Mouse (Mus musculus): ENCODE results near the gene Lgr5. TPM values are rescaled to one million over a fixed set of nuclear protein-coding genes. Genes with fewer than 3 reads are reported as not detected.
A peak's percentile ranks its signal among the peaks of the same experiment; 100 is the strongest.

The Lgr5 gene
- total and polyA plus RNA-seq, 2 experiments: 3.4 to 3.6 TPM

DNA sequence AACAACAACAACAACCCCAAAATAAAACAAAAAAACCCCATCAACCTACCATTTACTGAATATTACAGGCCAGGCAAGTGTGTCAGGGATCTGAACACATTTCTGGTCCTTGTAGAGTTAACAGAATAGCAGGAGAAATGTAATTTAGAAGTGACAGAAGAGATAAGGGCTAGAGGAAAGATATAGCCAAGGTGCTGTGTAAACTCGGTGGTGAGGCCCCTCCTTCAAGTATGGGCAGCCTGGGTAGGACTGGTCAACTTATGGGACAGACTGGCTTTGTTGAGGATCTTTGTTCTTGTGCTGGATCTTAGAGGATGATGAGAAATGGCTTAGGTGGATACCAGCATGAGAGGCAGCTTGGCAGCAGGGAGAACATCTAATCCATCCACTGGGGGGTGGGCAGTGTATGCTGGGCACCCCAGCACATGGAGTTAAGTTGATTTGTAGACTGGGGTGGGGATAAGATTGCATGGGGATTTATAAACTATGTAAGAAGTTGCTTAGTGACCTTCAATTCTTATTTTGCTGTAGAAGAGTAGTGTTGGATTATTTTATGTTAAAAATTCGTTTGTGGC, 32.3 kb downstream of the Lgr5 start:
- no peaks in the 10 kb centered on the region; the same call in 1 of the 2 replicates for H3K79me2 ChIP-seq (ENCODE audit: control insufficient read depth, insufficient read depth, low read length)
- TF ChIP-seq POLR2A (IDR thresholded peaks at IDR 0.05; ENCODE audit: extremely low read depth, insufficient read depth, low read length) (no peak), CTCF (IDR thresholded peaks at IDR 0.05; ENCODE audit: low read depth, low read length) (no peak)
- no peak overlapping the region for H3K4me3 ChIP-seq (ENCODE audit: insufficient read depth, low read depth, low read length)
- H3K36me3 ChIP-seq (ENCODE audit: control insufficient read depth, insufficient read depth, low read length): no peaks in the 10 kb centered on the region
- no peaks in the 10 kb centered on the region for H3K4me1 ChIP-seq (ENCODE audit: control insufficient read depth, insufficient read depth, low read length)
- H3K27me3 ChIP-seq (ENCODE audit: control insufficient read depth, insufficient read depth, low read length): no peaks in the 10 kb centered on the region
- 35% methylated on average over 2 of the region's 2 CpGs for WGBS
- H3K9ac ChIP-seq (ENCODE audit: low read depth, low read length): no peak overlapping the region
- no peak for DNase-seq (ENCODE audit: extremely low read depth, low read depth, low spot score)
- H3K27ac ChIP-seq (replicated peaks; ENCODE audit: insufficient read depth, low read depth, low read length): no peak overlapping the region

DNA sequence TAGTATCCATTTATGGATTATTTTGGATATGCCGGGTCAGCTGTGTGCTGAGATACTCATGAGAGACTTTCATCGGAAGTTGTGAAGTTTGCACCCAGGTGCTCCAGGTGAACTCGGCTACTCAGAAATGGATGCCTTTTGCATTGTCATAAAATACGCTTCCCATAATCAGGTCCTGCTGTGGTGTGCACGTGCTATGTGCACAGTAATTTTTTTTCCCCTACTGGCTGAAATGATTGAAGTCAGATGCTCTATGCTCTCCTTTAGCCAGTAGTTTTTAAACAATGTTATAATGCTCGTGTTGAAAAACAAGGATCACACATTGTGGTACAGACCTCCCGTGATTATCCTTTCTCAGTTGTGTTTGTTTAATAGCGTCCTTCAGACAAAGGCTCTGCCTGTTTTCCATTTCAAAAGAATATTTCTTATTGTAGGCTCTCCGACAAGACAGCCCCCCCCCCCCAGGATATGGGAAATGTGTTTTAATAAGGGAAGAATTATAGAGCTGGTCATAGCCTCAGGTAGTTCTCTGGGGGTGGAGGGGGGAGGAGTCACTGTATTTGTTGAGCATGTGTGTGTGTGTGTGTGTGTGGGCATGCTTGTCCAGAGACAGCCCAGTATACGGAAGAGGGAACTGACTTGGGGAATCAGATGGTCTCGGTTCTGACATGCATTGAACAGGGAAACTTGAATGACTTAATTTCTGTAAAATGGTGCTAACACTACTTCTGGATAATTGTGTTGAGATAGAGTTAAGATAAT, 34.0 kb downstream of the Lgr5 start:
- Histone ChIP-seq H3K4me3 (ENCODE audit: insufficient read depth, low read depth, low read length) (no peak overlapping the region), H3K36me3 (ENCODE audit: control insufficient read depth, insufficient read depth, low read length) (no peaks in the 10 kb centered on the region), H3K79me2 (ENCODE audit: control insufficient read depth, insufficient read depth, low read length) (no peaks in the 10 kb centered on the region; the same call in 1 of the 2 replicates), H3K27ac (replicated peaks; ENCODE audit: insufficient read depth, low read depth, low read length) (no peak overlapping the region), H3K27me3 (ENCODE audit: control insufficient read depth, insufficient read depth, low read length) (no peaks in the 10 kb centered on the region), H3K4me1 (ENCODE audit: control insufficient read depth, insufficient read depth, low read length) (no peaks in the 10 kb centered on the region), H3K9ac (ENCODE audit: low read depth, low read length) (no peak overlapping the region)
- no peak for DNase-seq (ENCODE audit: extremely low read depth, low read depth, low spot score)
- TF ChIP-seq CTCF (IDR thresholded peaks at IDR 0.05; ENCODE audit: low read depth, low read length): no peak
- no peak for TF ChIP-seq POLR2A (IDR thresholded peaks at IDR 0.05; ENCODE audit: extremely low read depth, insufficient read depth, low read length)
- 90% methylated on average over 11 of the region's 11 CpGs for WGBS

DNA sequence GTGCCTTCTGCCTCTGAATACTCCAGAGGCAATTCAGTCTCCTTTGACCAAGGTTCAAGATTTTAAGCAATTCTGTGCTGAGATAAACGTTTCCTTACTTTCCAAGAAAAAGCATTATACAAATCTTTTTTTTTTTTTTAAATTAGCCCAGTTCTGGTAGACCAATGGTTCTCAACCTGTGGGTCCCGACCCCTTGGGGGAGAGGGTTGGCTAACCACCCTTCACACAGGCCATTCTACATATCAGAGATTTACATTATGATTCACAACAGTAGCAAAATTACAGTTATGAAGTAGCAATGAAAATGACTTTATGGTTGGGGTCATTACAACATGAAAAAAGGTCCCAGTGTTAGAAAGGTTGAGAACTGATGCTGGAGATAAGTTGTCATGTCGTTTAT, 36.5 kb downstream of the Lgr5 start:
- Histone ChIP-seq H3K27ac (replicated peaks; ENCODE audit: insufficient read depth, low read depth, low read length) (no peak overlapping the region), H3K4me3 (ENCODE audit: insufficient read depth, low read depth, low read length) (no peak overlapping the region), H3K27me3 (ENCODE audit: control insufficient read depth, insufficient read depth, low read length) (no peaks in the 10 kb centered on the region), H3K79me2 (ENCODE audit: control insufficient read depth, insufficient read depth, low read length) (no peaks in the 10 kb centered on the region; the same call in 1 of the 2 replicates), H3K4me1 (ENCODE audit: control insufficient read depth, insufficient read depth, low read length) (no peaks in the 10 kb centered on the region), H3K36me3 (ENCODE audit: control insufficient read depth, insufficient read depth, low read length) (no peaks in the 10 kb centered on the region), H3K9ac (ENCODE audit: low read depth, low read length) (no peak overlapping the region)
- WGBS: 77% methylated on average over 3 of the region's 3 CpGs
- TF ChIP-seq CTCF (IDR thresholded peaks at IDR 0.05; ENCODE audit: low read depth, low read length) (no peak), POLR2A (IDR thresholded peaks at IDR 0.05; ENCODE audit: extremely low read depth, insufficient read depth, low read length) (no peak)
- no peak for DNase-seq (ENCODE audit: extremely low read depth, low read depth, low spot score)

DNA sequence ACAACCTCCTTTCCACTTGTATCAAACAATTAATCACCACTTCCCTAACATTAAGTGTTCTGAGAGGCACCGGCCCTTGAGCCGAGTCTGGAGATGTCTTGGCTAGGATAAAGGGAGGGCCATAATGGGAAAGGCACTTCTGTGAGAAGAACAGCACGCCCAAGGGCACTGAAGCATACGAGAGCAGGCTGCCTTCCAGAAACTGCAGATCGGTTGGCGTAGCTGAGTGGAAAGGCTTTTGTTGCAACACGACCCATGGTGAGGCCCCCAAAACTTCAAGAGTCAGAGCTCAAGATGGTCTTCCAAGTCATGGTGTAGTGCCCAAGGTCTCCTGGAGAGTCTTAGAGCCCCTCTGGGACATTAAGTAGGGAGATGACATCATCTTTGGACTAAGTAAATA, 37.3 kb downstream of the Lgr5 start:
- TF ChIP-seq CTCF (IDR thresholded peaks at IDR 0.05; ENCODE audit: low read depth, low read length) (no peak), POLR2A (IDR thresholded peaks at IDR 0.05; ENCODE audit: extremely low read depth, insufficient read depth, low read length) (no peak)
- no peak for DNase-seq (ENCODE audit: extremely low read depth, low read depth, low spot score)
- Histone ChIP-seq H3K9ac (ENCODE audit: low read depth, low read length) (no peak overlapping the region), H3K36me3 (ENCODE audit: control insufficient read depth, insufficient read depth, low read length) (no peaks in the 10 kb centered on the region), H3K79me2 (ENCODE audit: control insufficient read depth, insufficient read depth, low read length) (no peaks in the 10 kb centered on the region; the same call in 1 of the 2 replicates), H3K27me3 (ENCODE audit: control insufficient read depth, insufficient read depth, low read length) (no peaks in the 10 kb centered on the region), H3K4me3 (ENCODE audit: insufficient read depth, low read depth, low read length) (no peak overlapping the region), H3K27ac (replicated peaks; ENCODE audit: insufficient read depth, low read depth, low read length) (no peak overlapping the region), H3K4me1 (ENCODE audit: control insufficient read depth, insufficient read depth, low read length) (no peaks in the 10 kb centered on the region)
- 90% methylated on average over 7 of the region's 7 CpGs for WGBS

DNA sequence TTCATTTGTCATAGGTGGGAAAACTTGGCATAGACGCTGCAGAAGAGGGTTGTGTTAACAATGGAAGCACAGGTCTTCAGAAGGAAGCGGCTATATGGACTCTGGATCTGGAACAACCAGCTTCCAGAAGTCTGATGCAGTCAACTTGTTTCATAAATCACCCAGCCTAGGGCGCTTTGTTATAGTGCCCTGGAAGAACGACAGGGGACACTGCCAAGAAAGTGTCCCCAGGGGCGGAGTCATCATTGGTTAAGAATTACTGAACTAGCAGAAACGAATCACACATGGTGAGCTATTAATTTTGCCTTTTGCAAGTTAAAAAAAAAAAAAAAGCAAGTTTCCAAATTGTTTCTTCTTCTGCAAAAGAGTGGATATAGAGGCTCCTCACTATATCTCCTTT, 44.7 kb downstream of the Lgr5 start:
- 83% methylated on average over 6 of the region's 6 CpGs for WGBS
- Histone ChIP-seq H3K4me3 (ENCODE audit: insufficient read depth, low read depth, low read length) (no peak overlapping the region), H3K36me3 (ENCODE audit: control insufficient read depth, insufficient read depth, low read length) (no peaks in the 10 kb centered on the region), H3K4me1 (ENCODE audit: control insufficient read depth, insufficient read depth, low read length) (no peaks in the 10 kb centered on the region), H3K27ac (replicated peaks; ENCODE audit: insufficient read depth, low read depth, low read length) (no peak overlapping the region), H3K79me2 (ENCODE audit: control insufficient read depth, insufficient read depth, low read length) (no peaks in the 10 kb centered on the region), H3K27me3 (ENCODE audit: control insufficient read depth, insufficient read depth, low read length) (no peaks in the 10 kb centered on the region), H3K9ac (ENCODE audit: low read depth, low read length) (no peak overlapping the region)
- TF ChIP-seq POLR2A (IDR thresholded peaks at IDR 0.05; ENCODE audit: extremely low read depth, insufficient read depth, low read length) (no peak), CTCF (IDR thresholded peaks at IDR 0.05; ENCODE audit: low read depth, low read length) (no peak)
- peak; percentile 10 for DNase-seq (ENCODE audit: extremely low read depth, low read depth, low spot score)

DNA sequence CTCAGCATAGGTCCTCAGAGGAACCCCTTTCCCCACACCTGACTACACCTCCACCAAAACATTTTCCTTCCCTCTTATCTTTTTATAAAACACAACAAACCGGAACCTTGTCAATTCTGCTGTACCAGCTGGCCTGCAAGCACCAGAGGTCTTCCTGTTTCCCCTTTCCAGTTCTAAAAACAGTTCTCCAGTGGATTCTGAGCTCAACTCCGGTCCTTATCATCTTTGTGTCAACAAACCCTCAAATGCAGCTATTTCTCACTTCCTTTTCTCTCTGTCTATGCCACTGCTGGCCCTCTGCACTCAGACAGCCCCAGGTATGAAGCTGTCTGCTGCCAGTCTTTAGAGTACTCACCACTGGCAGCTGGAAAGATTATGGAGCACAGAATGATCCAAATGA, 56.8 kb downstream of the Lgr5 start:
- no peaks in the 10 kb centered on the region for H3K79me2 ChIP-seq (ENCODE audit: control insufficient read depth, insufficient read depth, low read length)
- no peaks in the 10 kb centered on the region for H3K36me3 ChIP-seq (ENCODE audit: control insufficient read depth, insufficient read depth, low read length)
- no peak overlapping the region for H3K27ac ChIP-seq (replicated peaks; ENCODE audit: insufficient read depth, low read depth, low read length)
- no peak for TF ChIP-seq CTCF (IDR thresholded peaks at IDR 0.05; ENCODE audit: low read depth, low read length)
- no peak for TF ChIP-seq POLR2A (IDR thresholded peaks at IDR 0.05; ENCODE audit: extremely low read depth, insufficient read depth, low read length)
- H3K27me3 ChIP-seq (ENCODE audit: control insufficient read depth, insufficient read depth, low read length): no peaks in the 10 kb centered on the region
- no peak overlapping the region for H3K9ac ChIP-seq (ENCODE audit: low read depth, low read length)
- no peak for DNase-seq (ENCODE audit: extremely low read depth, low read depth, low spot score)
- no peak overlapping the region for H3K4me3 ChIP-seq (ENCODE audit: insufficient read depth, low read depth, low read length)
- 34% methylated on average over 2 of the region's 2 CpGs for WGBS
- H3K4me1 ChIP-seq (ENCODE audit: control insufficient read depth, insufficient read depth, low read length): no peaks in the 10 kb centered on the region

Measured in liver, adult 2 months (tissue).